Mouse (Mus musculus) MEL (cell line): ENCODE results near the gene Parp16. TPM values are rescaled to one million over a fixed set of nuclear protein-coding genes. Genes with fewer than 3 reads are reported as not detected.

Source experiments
- DNase-seq: peaks from one replicate; pipeline ENCODE4 v3.0.0; 2011; ENCODE audit warnings: low read depth, low spot score
- H3K27ac ChIP-seq: 2 replicates; pipeline ENCODE4 v1.5.1; 2012; ENCODE audit warnings: low read depth, mild to moderate bottlenecking, control low read depth, low read length, moderate library complexity; ENCODE audit not compliant: control insufficient read depth
- H3K27me3 ChIP-seq, 2 experiments: fragments of 150-350 bp in 1 of 2; sonication (generic) in 1 of 2; 2 replicates each; pipeline ENCODE4 v1.6.1; 2012; ENCODE audit warnings: low read length in 2 of 2, mild to moderate bottlenecking in 2 of 2, improper control_type of control experiment in 1 of 2, moderate library complexity in 1 of 2; ENCODE audit not compliant: insufficient read depth in 2 of 2, control insufficient read depth in 1 of 2
- H3K36me3 ChIP-seq, 2 experiments: 2 replicates each; pipeline ENCODE4 v1.6.1; 2012 to 2014; ENCODE audit warnings: low read length in 2 of 2, improper control_type of control experiment in 1 of 2, inconsistent platforms in 1 of 2, mild to moderate bottlenecking in 1 of 2; ENCODE audit not compliant: insufficient read depth in 2 of 2, control insufficient read depth in 1 of 2
- H3K4me1 ChIP-seq, 2 experiments: fragments of 150-350 bp in 1 of 2; sonication (generic) in 1 of 2; 2 replicates each; pipeline ENCODE4 v1.6.1; 2012; ENCODE audit warnings: low read length in 2 of 2, improper control_type of control experiment in 1 of 2, mild to moderate bottlenecking in 1 of 2; ENCODE audit not compliant: insufficient read depth in 2 of 2, control insufficient read depth in 1 of 2
- H3K4me3 ChIP-seq, 2 experiments: fragments of 150-350 bp in 1 of 2; sonication (generic) in 1 of 2; 2 replicates each; pipeline ENCODE4 v1.5.1; 2012; ENCODE audit warnings: low read depth in 2 of 2, low read length in 2 of 2, mild to moderate bottlenecking in 2 of 2, moderate library complexity in 2 of 2, control low read depth in 1 of 2, improper control_type of control experiment in 1 of 2; ENCODE audit not compliant: control insufficient read depth in 1 of 2, insufficient read depth in 1 of 2
- H3K79me2 ChIP-seq: 2 replicates; pipeline ENCODE4 v1.6.1; 2012; ENCODE audit warnings: mild to moderate bottlenecking, low read length, moderate library complexity; ENCODE audit not compliant: control insufficient read depth, poor library complexity, insufficient read depth
- H3K9ac ChIP-seq: 2 replicates; pipeline ENCODE4 v1.6.1; 2012; ENCODE audit warnings: low read depth, mild to moderate bottlenecking, control low read depth, low read length, moderate library complexity; ENCODE audit not compliant: control insufficient read depth, poor library complexity, severe bottlenecking
- H3K9me3 ChIP-seq: fragments of 150-350 bp; sonication (generic); replicated peaks from 2 replicates; pipeline ENCODE4 v1.6.1; 2012; ENCODE audit warnings: mild to moderate bottlenecking, low read length, improper control_type of control experiment, moderate library complexity; ENCODE audit not compliant: insufficient read depth
- BHLHE40 ChIP-seq: IDR thresholded peaks from 2 replicates; pipeline ENCODE4 v1.6.1; 2012; ENCODE audit warnings: low read depth, mild to moderate bottlenecking, inconsistent platforms, low read length, improper control_type of control experiment, borderline replicate concordance
- CHD1 ChIP-seq: IDR thresholded peaks from 2 replicates; pipeline ENCODE4 v1.6.1; 2012; ENCODE audit warnings: low read depth, mild to moderate bottlenecking, inconsistent platforms, low read length, improper control_type of control experiment
- CHD2 ChIP-seq: IDR thresholded peaks from 2 replicates; pipeline ENCODE4 v1.6.1; 2011; ENCODE audit warnings: low read length, improper control_type of control experiment
- CTCF ChIP-seq, 3 experiments: IDR thresholded peaks in 2 of 3; conservative IDR thresholded peaks in 1 of 3; 2 replicates each; pipeline ENCODE4 v1.5.1; 2011 to 2012; ENCODE audit warnings: low read length in 3 of 3, low read depth in 2 of 3, mild to moderate bottlenecking in 2 of 3, improper control_type of control experiment in 1 of 3, inconsistent platforms in 1 of 3, mixed read lengths in 1 of 3, moderate library complexity in 1 of 3; ENCODE audit not compliant: control insufficient read depth in 1 of 3, insufficient read depth in 1 of 3, poor library complexity in 1 of 3, severe bottlenecking in 1 of 3
- ELF1 ChIP-seq: IDR thresholded peaks from 2 replicates; pipeline ENCODE4 v1.6.1; 2014; ENCODE audit warnings: low read depth, mild to moderate bottlenecking, inconsistent platforms, low read length, improper control_type of control experiment, moderate library complexity
- GATA1 ChIP-seq: IDR thresholded peaks from 2 replicates; pipeline ENCODE4 v1.6.1; 2011; ENCODE audit warnings: low read depth, low read length, improper control_type of control experiment
- KAT2A ChIP-seq: conservative IDR thresholded peaks from 2 replicates; pipeline ENCODE4 v1.6.1; 2012; ENCODE audit warnings: low read depth, low read length, improper control_type of control experiment, inconsistent platforms
- MAFK ChIP-seq: IDR thresholded peaks from 2 replicates; pipeline ENCODE4 v1.6.1; 2011; ENCODE audit warnings: low read depth, mild to moderate bottlenecking, low read length, improper control_type of control experiment, borderline replicate concordance
- MAZ ChIP-seq: IDR thresholded peaks from 2 replicates; pipeline ENCODE4 v1.6.1; 2012; ENCODE audit warnings: low read depth, mild to moderate bottlenecking, inconsistent platforms, low read length, improper control_type of control experiment
- MYC ChIP-seq: IDR thresholded peaks from 2 replicates; pipeline ENCODE4 v1.6.1; 2011; ENCODE audit warnings: low read depth, mild to moderate bottlenecking, low read length, improper control_type of control experiment, moderate library complexity
- NELFE ChIP-seq: IDR thresholded peaks from 2 replicates; pipeline ENCODE4 v1.6.1; 2011; ENCODE audit warnings: low read depth, low read length, improper control_type of control experiment
- NRF1 ChIP-seq: IDR thresholded peaks from 2 replicates; pipeline ENCODE4 v1.6.1; 2014; ENCODE audit warnings: low read depth, mild to moderate bottlenecking, inconsistent platforms, low read length, improper control_type of control experiment, moderate library complexity; ENCODE audit not compliant: poor library complexity, insufficient read depth, severe bottlenecking
- POLR2AphosphoS2 ChIP-seq: IDR thresholded peaks from 2 replicates; pipeline ENCODE4 v1.6.1; 2011; ENCODE audit warnings: low read length, improper control_type of control experiment
- POLR2AphosphoS5 ChIP-seq: IDR thresholded peaks from 2 replicates; pipeline ENCODE4 v1.6.1; 2012; ENCODE audit warnings: low read depth, borderline replicate concordance, mild to moderate bottlenecking, inconsistent platforms, low read length, moderate library complexity, mixed read lengths
- SMC3 ChIP-seq: IDR thresholded peaks from 2 replicates; pipeline ENCODE4 v1.6.1; 2011; ENCODE audit warnings: low read depth, low read length, improper control_type of control experiment
- TCF12 ChIP-seq: IDR thresholded peaks from 2 replicates; pipeline ENCODE4 v1.6.1; 2014; ENCODE audit warnings: low read depth, mild to moderate bottlenecking, inconsistent platforms, low read length, improper control_type of control experiment, moderate library complexity
- USF1 ChIP-seq: IDR thresholded peaks from 2 replicates; pipeline ENCODE4 v1.6.1; 2014; ENCODE audit warnings: low read depth, mild to moderate bottlenecking, inconsistent platforms, low read length, improper control_type of control experiment, moderate library complexity
- USF2 ChIP-seq, 2 experiments: IDR thresholded peaks; 2 replicates each; pipeline ENCODE4 v1.6.1; 2011 to 2012; ENCODE audit warnings: improper control_type of control experiment in 2 of 2, low read length in 2 of 2, borderline replicate concordance in 1 of 2, inconsistent platforms in 1 of 2, low read depth in 1 of 2, mild to moderate bottlenecking in 1 of 2; ENCODE audit not compliant: insufficient read depth in 1 of 2
- ZC3H11A ChIP-seq: IDR thresholded peaks from 2 replicates; pipeline ENCODE4 v1.6.1; 2012; ENCODE audit warnings: low read depth, mild to moderate bottlenecking, inconsistent platforms, low read length, improper control_type of control experiment
- ZMIZ1 ChIP-seq: IDR thresholded peaks from 2 replicates; pipeline ENCODE4 v1.6.1; 2012; ENCODE audit warnings: low read depth, mild to moderate bottlenecking, inconsistent platforms, low read length, improper control_type of control experiment, moderate library complexity
- polyA plus RNA-seq, 2 experiments: library from polyadenylated mRNA; stranded (reverse) in 1 of 2; unstranded in 1 of 2; fragments of >175 nt in 1 of 2; fragments of >200 nt in 1 of 2; gene quantifications; 2 replicates each; pipeline versions ENCODE4 v1.2.1 to v1.2.4; 2012; ENCODE audit warnings: low replicate concordance in 2 of 2, low read depth in 1 of 2; ENCODE audit not compliant: insufficient read length in 2 of 2, insufficient read depth in 1 of 2, missing spikeins in 1 of 2
- total RNA-seq: library from RNA; depleted of rRNA; stranded (reverse); fragments of 300-350 nt; gene quantifications from 2 replicates; pipeline ENCODE4 v1.2.3, GENCODE M21; 2012; rRNA removed

Gene Parp16
- total RNA-seq (1.3 and 1.4 TPM in 2 replicates), polyA plus RNA-seq (1 to 10 TPM in 1 of 2 experiments, not detected in 1; 5.1 TPM)

- TF ChIP-seq BHLHE40 (no peak), MAFK (no peak), MYC (no peak), ZC3H11A (no peak), KAT2A (no peak), POLR2AphosphoS2 (no peak), SMC3 (no peak), NRF1 (no peak), CTCF (IDR thresholded peaks at IDR 0.05 in 2 of 3, conservative IDR thresholded peaks at IDR 0.05 in 1 of 3; ENCODE audit: control insufficient read depth in 1 of 3, insufficient read depth in 1 of 3, low read depth in 2 of 3, low read length in 3 of 3, poor library complexity in 1 of 3, severe bottlenecking in 1 of 3) (no peak), USF1 (no peak), MAZ (no peak), NELFE (no peak), ELF1 (no peak), CHD1 (no peak), POLR2AphosphoS5 (no peak), GATA1 (no peak), TCF12 (no peak), ZMIZ1 (no peak)
- H3K9ac ChIP-seq: no peak within 1 kb of the TSS
- no peak for DNase-seq
- no peaks in the 10 kb centered on the region for H3K9me3 ChIP-seq
- H3K79me2 ChIP-seq: no peaks in the 10 kb centered on the region
- no peak within 1 kb of the TSS for H3K4me3 ChIP-seq
- peaks cover 0 to 7% of the 10 kb centered on the region in 2 experiments; a peak in 2 of 4 replicates for H3K36me3 ChIP-seq
- peak within 1 kb of the TSS; percentile 20 for H3K27ac ChIP-seq
- peaks cover 0 to 27% of the 10 kb centered on the region in 2 experiments; a peak in 2 of 4 replicates for H3K4me1 ChIP-seq
- H3K27me3 ChIP-seq: no peaks in the 10 kb centered on the region
Measured at GRCm38 (mm10) chr9:65195053-65195452, at the start of gene Parp16. Gene Parp16, plus strand, starts transcription at chr9:65195353.

- H3K79me2 ChIP-seq: no peaks in the 10 kb centered on the region
- H3K27ac ChIP-seq: no peak overlapping the region
- no peaks in the 10 kb centered on the region for H3K36me3 ChIP-seq
- H3K4me1 ChIP-seq: no peaks in the 10 kb centered on the region
- H3K27me3 ChIP-seq: peaks cover 0 to 1% of the 10 kb centered on the region in 2 experiments; a peak in 1 of 4 replicates
- no peak for DNase-seq
- H3K9ac ChIP-seq: no peak overlapping the region
- TF ChIP-seq GATA1: no peak
- TF ChIP-seq SMC3: no peak
- no peak for TF ChIP-seq ZMIZ1
- no peak for TF ChIP-seq CHD2
- no peak for TF ChIP-seq MAFK
- no peak for TF ChIP-seq USF2 (IDR thresholded peaks at IDR 0.05; ENCODE audit: borderline replicate concordance in 1 of 2, insufficient read depth in 1 of 2, low read depth in 1 of 2, low read length in 2 of 2)
- no peak for TF ChIP-seq BHLHE40
- TF ChIP-seq CTCF (IDR thresholded peaks at IDR 0.05 in 2 of 3, conservative IDR thresholded peaks at IDR 0.05 in 1 of 3; ENCODE audit: control insufficient read depth in 1 of 3, insufficient read depth in 1 of 3, low read depth in 2 of 3, low read length in 3 of 3, poor library complexity in 1 of 3, severe bottlenecking in 1 of 3): no peak
- TF ChIP-seq CHD1: no peak
- H3K4me3 ChIP-seq: no peak overlapping the region
- no peaks in the 10 kb centered on the region for H3K9me3 ChIP-seq
Measured at GRCm38 (mm10) chr9:65146001-65146400, 49.2 kb upstream of the Parp16 start.
